Mouse (Mus musculus): Measurements from ENCODE around the gene Wdr18.

Wdr18 gene

GRCm38 (mm10) chr10:79959847-79960601, at the start of gene Wdr18:
Gene Wdr18 (plus strand): TSS chr10:79960152.
- DNase-seq (ENCODE audit: low spot score) = peak; percentile 99

- DNase-seq (ENCODE audit: low spot score) = no peak
Observed at GRCm38 (mm10) chr10:79910556-79910955, 49.4 kb upstream of the Wdr18 start, which contains the start of gene Gm26602. Gene Gm26602 (plus strand): TSS chr10:79910856.

GRCm38 (mm10) chr10:79912412-79912811, 47.5 kb upstream of the Wdr18 start:
- no peak for DNase-seq (ENCODE audit: low spot score)

GRCm38 (mm10) chr10:79914131-79914947, 45.6 kb upstream of the Wdr18 start:
- no peak for DNase-seq (ENCODE audit: low spot score)

GRCm38 (mm10) chr10:79914948-79915596, 44.9 kb upstream of the Wdr18 start:
- DNase-seq (ENCODE audit: low spot score) = no peak

GRCm38 (mm10) chr10:79916081-79916480, 43.9 kb upstream of the Wdr18 start:
- DNase-seq (ENCODE audit: low spot score) = no peak

GRCm38 (mm10) chr10:79916808-79917531, 43.0 kb upstream of the Wdr18 start, which contains the start of gene Kiss1r:
Gene Kiss1r (plus strand): TSS chr10:79916971.
- DNase-seq (ENCODE audit: low spot score) = peak; percentile 92

GRCm38 (mm10) chr10:79917532-79918100, 42.3 kb upstream of the Wdr18 start:
- DNase-seq (ENCODE audit: low spot score) = no peak

GRCm38 (mm10) chr10:79918231-79919078, 41.5 kb upstream of the Wdr18 start:
- no peak for DNase-seq (ENCODE audit: low spot score)

GRCm38 (mm10) chr10:79919251-79919849, 40.6 kb upstream of the Wdr18 start:
- DNase-seq (ENCODE audit: low spot score) = no peak

- no peak for DNase-seq (ENCODE audit: low spot score)
Observed at GRCm38 (mm10) chr10:79920056-79920890, 39.7 kb upstream of the Wdr18 start.

- DNase-seq (ENCODE audit: low spot score) = no peak
Observed at GRCm38 (mm10) chr10:79920958-79921535, 38.9 kb upstream of the Wdr18 start, which contains the start of gene R3hdm4. Gene R3hdm4 (minus strand): TSS chr10:79921208.

GRCm38 (mm10) chr10:79921572-79921971, 38.4 kb upstream of the Wdr18 start:
- DNase-seq (ENCODE audit: low spot score) = no peak

- peak; percentile 94 for DNase-seq (ENCODE audit: low spot score)
Observed at GRCm38 (mm10) chr10:79924998-79925784, 34.8 kb upstream of the Wdr18 start.

- no peak for DNase-seq (ENCODE audit: low spot score)
Observed at GRCm38 (mm10) chr10:79925785-79926490, 34.0 kb upstream of the Wdr18 start.

- peak; percentile 88 for DNase-seq (ENCODE audit: low spot score)
Observed at GRCm38 (mm10) chr10:79926491-79927323, 33.2 kb upstream of the Wdr18 start, which contains the start of gene Arid3a. Gene Arid3a (plus strand): TSS chr10:79927043.
